Mouse (Mus musculus): ENCODE measurements around the gene Fam208b.

- TF ChIP-seq CTCF (IDR thresholded peaks at IDR 0.05; ENCODE audit: low read depth, low read length) (no peak), POLR2AphosphoS5 (IDR thresholded peaks at IDR 0.05; ENCODE audit: insufficient replicate concordance, low read depth, low read length) (no peak), GATA1 (IDR thresholded peaks at IDR 0.05; ENCODE audit: borderline replicate concordance, low read length) (no peak), GATA2 (IDR thresholded peaks at IDR 0.05; ENCODE audit: borderline replicate concordance, low read depth, low read length) (no peak)
Measured at GRCm38 (mm10) chr13:3526328-3526727, 84.6 kb downstream of the Fam208b start.
